Mouse (Mus musculus): ENCODE results near the gene Rassf1. TPM values are rescaled to one million over a fixed set of nuclear protein-coding genes. Genes with fewer than 3 reads are reported as not detected.
"Not testable (repeated sequence)": the region's sequence is repeated elsewhere in the genome, so short reads cannot be mapped to it uniquely, and the experiment has no call there.

The Rassf1 gene
- polyA plus RNA-seq, 1 experiment from 2014 or later: 44.0 TPM

GRCm38 (mm10) chr9:107552690-107553393 is 1.5 kb downstream of the Rassf1 start:
- H3K4me1 ChIP-seq (ENCODE audit: control insufficient read depth, insufficient read depth, low read length): peaks cover 27% of the 10 kb centered on the region
- DNase-seq (ENCODE audit: low spot score, missing footprints): no peak
- H3K4me2 ChIP-seq: no peak overlapping the region
- H3K27me3 ChIP-seq (ENCODE audit: control insufficient read depth, insufficient read depth, low read length): peaks cover 28% of the 10 kb centered on the region
- H3K9ac ChIP-seq (ENCODE audit: low read length): no peak overlapping the region
- ATAC-seq (ENCODE audit: low FRiP score): no peak
- H3K4me3 ChIP-seq (ENCODE audit: low read depth, low read length): no peak overlapping the region
- WGBS: 81% methylated on average over 5 of the region's 5 CpGs
- no peaks in the 10 kb centered on the region for H3K9me3 ChIP-seq (ENCODE audit: control insufficient read depth, low read length)
- H3K36me3 ChIP-seq (ENCODE audit: control insufficient read depth, insufficient read depth, low read length): no peaks in the 10 kb centered on the region
- H3K27ac ChIP-seq (ENCODE audit: low read depth, low read length): no peak overlapping the region

GRCm38 (mm10) chr9:107553541-107554318 is 2.4 kb downstream of the Rassf1 start:
- Histone ChIP-seq H3K27me3 (ENCODE audit: control insufficient read depth, insufficient read depth, low read length) (peaks cover 28% of the 10 kb centered on the region), H3K9ac (ENCODE audit: low read length) (peak overlapping the region; percentile 68), H3K4me3 (ENCODE audit: low read depth, low read length) (peak overlapping the region; percentile 61), H3K27ac (ENCODE audit: low read depth, low read length) (peak overlapping the region; percentile 51; the same call in 1 of the 2 replicates), H3K36me3 (ENCODE audit: control insufficient read depth, insufficient read depth, low read length) (peaks cover 3% of the 10 kb centered on the region; the same call in 1 of the 2 replicates), H3K4me1 (ENCODE audit: control insufficient read depth, insufficient read depth, low read length) (peaks cover 27% of the 10 kb centered on the region), H3K4me2 (peak overlapping the region; percentile 93), H3K9me3 (ENCODE audit: control insufficient read depth, low read length) (no peaks in the 10 kb centered on the region)
- DNase-seq (ENCODE audit: low spot score, missing footprints) (no peak), ATAC-seq (ENCODE audit: low FRiP score) (peak; percentile 75)
- 7% methylated on average over 37 of the region's 37 CpGs for WGBS

- H3K27ac ChIP-seq (ENCODE audit: low read depth, low read length): peak overlapping the region; percentile 78
- peak; percentile 92 for ATAC-seq (ENCODE audit: low FRiP score)
- peak overlapping the region; percentile 61 for H3K4me3 ChIP-seq (ENCODE audit: low read depth, low read length)
- peak; percentile 100 for DNase-seq (ENCODE audit: low spot score, missing footprints)
- H3K4me2 ChIP-seq: peak overlapping the region; percentile 93
- H3K9ac ChIP-seq (ENCODE audit: low read length): peak overlapping the region; percentile 84
- H3K27me3 ChIP-seq (ENCODE audit: control insufficient read depth, insufficient read depth, low read length): peaks cover 28% of the 10 kb centered on the region
- H3K9me3 ChIP-seq (ENCODE audit: control insufficient read depth, low read length): no peaks in the 10 kb centered on the region
- H3K4me1 ChIP-seq (ENCODE audit: control insufficient read depth, insufficient read depth, low read length): peaks cover 27% of the 10 kb centered on the region
- H3K36me3 ChIP-seq (ENCODE audit: control insufficient read depth, insufficient read depth, low read length): peaks cover 7% of the 10 kb centered on the region
- WGBS: under 1% methylated on average over 52 of the region's 53 CpGs
These were observed 3.0 kb downstream of the Rassf1 start for GRCm38 (mm10) chr9:107554319-107554825.

GRCm38 (mm10) chr9:107555031-107555457 is 3.7 kb downstream of the Rassf1 start:
- H3K4me1 ChIP-seq (ENCODE audit: control insufficient read depth, insufficient read depth, low read length): peaks cover 27% of the 10 kb centered on the region
- H3K27ac ChIP-seq (ENCODE audit: low read depth, low read length): peak overlapping the region; percentile 78
- peaks cover 11% of the 10 kb centered on the region for H3K36me3 ChIP-seq (ENCODE audit: control insufficient read depth, insufficient read depth, low read length)
- no peak; the same call in 1 of the 2 replicates for ATAC-seq (ENCODE audit: low FRiP score)
- H3K4me2 ChIP-seq: peak overlapping the region; percentile 93
- 0% methylated on average over 22 of the region's 23 CpGs for WGBS
- peak; percentile 92 for DNase-seq (ENCODE audit: low spot score, missing footprints)
- H3K4me3 ChIP-seq (ENCODE audit: low read depth, low read length): peak overlapping the region; percentile 61
- peak overlapping the region; percentile 84 for H3K9ac ChIP-seq (ENCODE audit: low read length)
- H3K9me3 ChIP-seq (ENCODE audit: control insufficient read depth, low read length): no peaks in the 10 kb centered on the region
- peaks cover 28% of the 10 kb centered on the region for H3K27me3 ChIP-seq (ENCODE audit: control insufficient read depth, insufficient read depth, low read length)

GRCm38 (mm10) chr9:107555701-107556100 is 4.3 kb downstream of the Rassf1 start:
- DNase-seq (ENCODE audit: low spot score, missing footprints) (no peak), ATAC-seq (ENCODE audit: low FRiP score) (no peak)
- Histone ChIP-seq H3K4me3 (ENCODE audit: low read depth, low read length) (peak overlapping the region; percentile 61), H3K9ac (ENCODE audit: low read length) (peak overlapping the region; percentile 84), H3K27ac (ENCODE audit: low read depth, low read length) (no peak overlapping the region), H3K4me2 (peak overlapping the region; percentile 93), H3K27me3 (ENCODE audit: control insufficient read depth, insufficient read depth, low read length) (peaks cover 21% of the 10 kb centered on the region), H3K36me3 (ENCODE audit: control insufficient read depth, insufficient read depth, low read length) (peaks cover 11% of the 10 kb centered on the region), H3K9me3 (ENCODE audit: control insufficient read depth, low read length) (no peaks in the 10 kb centered on the region), H3K4me1 (ENCODE audit: control insufficient read depth, insufficient read depth, low read length) (peaks cover 27% of the 10 kb centered on the region)
- 48% methylated on average over 2 of the region's 2 CpGs for WGBS

GRCm38 (mm10) chr9:107556346-107556745 is 5.0 kb downstream of the Rassf1 start:
- peaks cover 11% of the 10 kb centered on the region for H3K36me3 ChIP-seq (ENCODE audit: control insufficient read depth, insufficient read depth, low read length)
- H3K4me3 ChIP-seq (ENCODE audit: low read depth, low read length): no peak overlapping the region
- H3K9ac ChIP-seq (ENCODE audit: low read length): peak overlapping the region; percentile 84; the same call in 1 of the 2 replicates
- peaks cover 23% of the 10 kb centered on the region for H3K4me1 ChIP-seq (ENCODE audit: control insufficient read depth, insufficient read depth, low read length)
- ATAC-seq (ENCODE audit: low FRiP score) (no peak), DNase-seq (ENCODE audit: low spot score, missing footprints) (no peak)
- 75% methylated on average over 3 of the region's 3 CpGs for WGBS
- peak overlapping the region; percentile 93 for H3K4me2 ChIP-seq
- no peaks in the 10 kb centered on the region for H3K9me3 ChIP-seq (ENCODE audit: control insufficient read depth, low read length)
- peaks cover 15% of the 10 kb centered on the region for H3K27me3 ChIP-seq (ENCODE audit: control insufficient read depth, insufficient read depth, low read length)
- no peak overlapping the region for H3K27ac ChIP-seq (ENCODE audit: low read depth, low read length)

- Histone ChIP-seq H3K27me3 (ENCODE audit: control insufficient read depth, insufficient read depth, low read length) (no peaks in the 10 kb centered on the region), H3K9ac (ENCODE audit: low read length) (peak within 1 kb of the TSS; percentile 87), H3K36me3 (ENCODE audit: control insufficient read depth, insufficient read depth, low read length) (peaks cover 12% of the 10 kb centered on the region), H3K4me1 (ENCODE audit: control insufficient read depth, insufficient read depth, low read length) (peaks cover 25% of the 10 kb centered on the region), H3K27ac (ENCODE audit: low read depth, low read length) (no peak within 1 kb of the TSS), H3K9me3 (ENCODE audit: control insufficient read depth, low read length) (no peaks in the 10 kb centered on the region), H3K4me2 (peak within 1 kb of the TSS; percentile 90), H3K4me3 (ENCODE audit: low read depth, low read length) (peak within 1 kb of the TSS; percentile 94)
- ATAC-seq (ENCODE audit: low FRiP score): peak; percentile 95
- WGBS: under 1% methylated on average over 45 of the region's 46 CpGs
- DNase-seq (ENCODE audit: low spot score, missing footprints): peak; percentile 97
These were observed 11.8 kb downstream of the Rassf1 start, which contains the start of gene Tusc2 for GRCm38 (mm10) chr9:107563029-107563581. Tusc2 (plus strand) TSS chr9:107563255.

GRCm38 (mm10) chr9:107565556-107565955 is 14.2 kb downstream of the Rassf1 start:
- not testable (repeated sequence) for DNase-seq (ENCODE audit: low spot score, missing footprints); ATAC-seq (ENCODE audit: low FRiP score); H3K9ac ChIP-seq (ENCODE audit: low read length); H3K4me3 ChIP-seq (ENCODE audit: low read depth, low read length); H3K36me3 ChIP-seq (ENCODE audit: control insufficient read depth, insufficient read depth, low read length); H3K4me2 ChIP-seq; H3K9me3 ChIP-seq (ENCODE audit: control insufficient read depth, low read length); H3K27ac ChIP-seq (ENCODE audit: low read depth, low read length); H3K27me3 ChIP-seq (ENCODE audit: control insufficient read depth, insufficient read depth, low read length)
- H3K4me1 ChIP-seq (ENCODE audit: control insufficient read depth, insufficient read depth, low read length): peaks cover 34% of the 10 kb centered on the region
- WGBS: 45% methylated on average over 5 of the region's 5 CpGs

All from midbrain, embryonic 11.5 days (tissue).